In the genomic region with DNA sequence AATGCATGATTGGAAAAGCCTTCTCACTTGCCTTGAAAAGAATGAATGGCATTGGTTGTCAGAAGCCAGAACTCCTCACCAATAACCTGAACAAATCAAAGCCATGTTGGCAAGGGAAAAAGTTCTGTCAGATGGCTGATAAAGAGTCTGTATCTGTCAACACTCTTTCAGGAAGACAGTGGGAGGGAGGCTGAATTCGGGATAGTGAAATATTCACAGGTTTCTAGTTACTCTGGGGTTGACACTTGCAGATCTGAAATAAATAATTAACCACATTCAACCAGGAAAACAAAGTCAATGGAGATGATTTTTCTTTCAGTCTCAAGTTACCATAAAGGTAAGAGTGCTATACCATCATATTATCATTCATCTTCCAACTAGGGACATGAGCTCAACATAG, we compare ENCODE assay signal across 22 mouse cellular contexts. TPM values are rescaled to one million over a fixed set of nuclear protein-coding genes. Genes with fewer than 3 reads are reported as not detected.
A peak's percentile ranks its signal among the peaks of the same experiment; 100 is the strongest.
DNase-seq lines count a peak whose midpoint lies in the region; ATAC-seq and TF ChIP-seq lines count a peak whose summit lies in the region.
"Had no signal": no experiment of that assay in that cellular context is flagged by ENCODE, and none has a peak within 500 bp of the region (broad histone marks: within the 10 kb centered on the region; RNA-seq: fewer than 3 reads in every experiment).

No protein-coding gene starts in this region.

- no peaks in the 10 kb centered on the region for H3K79me2 ChIP-seq in liver, adult 2 months (ENCODE audit: control insufficient read depth, insufficient read depth, low read length)

- no peak overlapping the region for H3K9ac ChIP-seq in kidney, embryonic 15.5 days
- H3K9ac ChIP-seq in liver, adult 2 months (ENCODE audit: low read depth, low read length), result no peak overlapping the region

- H3K4me1 ChIP-seq in kidney, adult 2 months (ENCODE audit: control insufficient read depth, insufficient read depth, low read length), result peaks cover 5% of the 10 kb centered on the region; the same call in 1 of the 2 replicates
- H3K4me1 ChIP-seq in kidney, embryonic 15.5 days, result no peaks in the 10 kb centered on the region
- no peaks in the 10 kb centered on the region for H3K4me1 ChIP-seq in liver, adult 2 months (ENCODE audit: control insufficient read depth, insufficient read depth, low read length)

- peak overlapping the region; percentile 60; the same call in 1 of the 2 replicates for H3K27ac ChIP-seq in kidney, adult 2 months (ENCODE audit: insufficient read depth, low read depth, low read length)
- no peak overlapping the region for H3K27ac ChIP-seq in kidney, embryonic 15.5 days
- H3K27ac ChIP-seq in liver, adult 2 months (replicated peaks; ENCODE audit: insufficient read depth, low read depth, low read length), result no peak overlapping the region

- no peaks in the 10 kb centered on the region for H3K9me3 ChIP-seq in kidney, embryonic 15.5 days (replicated peaks)
- H3K9me3 ChIP-seq: G1E had no signal

- TF ChIP-seq CTCF in kidney, adult 2 months (conservative IDR thresholded peaks at IDR 0.05; ENCODE audit: insufficient read depth, insufficient read length, low read depth, low read length), result no peak
- TF ChIP-seq CTCF in liver, adult 2 months (IDR thresholded peaks at IDR 0.05; ENCODE audit: low read depth, low read length), result no peak

- H3K4me2 ChIP-seq in kidney, embryonic 15.5 days, result no peak overlapping the region

- WGBS in kidney, adult 2 months, result 42% methylated on average over 1 of the region's 1 CpGs
- 57% methylated on average over 1 of the region's 1 CpGs for WGBS in kidney, embryonic 15.5 days
- 25% methylated on average over 1 of the region's 1 CpGs for WGBS in liver, adult 2 months

- no peaks in the 10 kb centered on the region for H3K36me3 ChIP-seq in kidney, adult 2 months (ENCODE audit: control insufficient read depth, insufficient read depth, low read length)
- H3K36me3 ChIP-seq in kidney, embryonic 15.5 days, result no peaks in the 10 kb centered on the region
- no peaks in the 10 kb centered on the region for H3K36me3 ChIP-seq in liver, adult 2 months (ENCODE audit: control insufficient read depth, insufficient read depth, low read length)
- H3K36me3 ChIP-seq: G1E had no signal

- no peaks in the 10 kb centered on the region for H3K27me3 ChIP-seq in kidney, adult 2 months (replicated peaks; ENCODE audit: control insufficient read depth, insufficient read depth, low read length)
- H3K27me3 ChIP-seq in kidney, embryonic 15.5 days, result no peaks in the 10 kb centered on the region
- H3K27me3 ChIP-seq in liver, adult 2 months (ENCODE audit: control insufficient read depth, insufficient read depth, low read length), result no peaks in the 10 kb centered on the region
- H3K27me3 ChIP-seq: CH12.LX had no signal

- peak; percentile 78 for DNase-seq in kidney, adult 2 months
- no peak for DNase-seq in kidney, postnatal 4 days
- DNase-seq in kidney, adult 9 months, result peak; percentile 67
- peak; percentile 9 to 14 for DNase-seq in kidney, postnatal 36 days
- DNase-seq in kidney, postnatal 25 days, result no peak
- peak; percentile 1 for DNase-seq in liver, adult 2 months (ENCODE audit: extremely low read depth, low read depth, low spot score)
- DNase-seq in liver, result no peak
- DNase-seq: adrenal gland, adult 2 months; adrenal gland, adult 8-10 months; adrenal gland, postnatal 10 days; adrenal gland, postnatal 14 days; adrenal gland, postnatal 25 days; adrenal gland, postnatal 36 days; B cell, adult 2 months; cerebellum, adult 11 months; cerebellum, adult 11-12 months had no signal

- H3K4me3 ChIP-seq in kidney, adult 2 months (ENCODE audit: insufficient read depth, low read depth, low read length), result no peak overlapping the region
- no peak overlapping the region for H3K4me3 ChIP-seq in kidney, embryonic 15.5 days (replicated peaks)
- H3K4me3 ChIP-seq in liver, adult 2 months (ENCODE audit: insufficient read depth, low read depth, low read length), result no peak overlapping the region

- TF ChIP-seq POLR2A in kidney, adult 2 months (IDR thresholded peaks at IDR 0.05; ENCODE audit: low read depth, low read length), result no peak
- TF ChIP-seq POLR2A in liver, adult 2 months (IDR thresholded peaks at IDR 0.05; ENCODE audit: extremely low read depth, insufficient read depth, low read length), result no peak

- no peak for ATAC-seq in kidney, embryonic 15.5 days (replicated peaks; ENCODE audit: low FRiP score)
- ATAC-seq: activated CD4-positive, CD25-positive, alpha-beta regulatory T cell, adult 4 months; CD4-positive, CD25-positive, alpha-beta regulatory T cell, adult 4 months; Patski had no signal

RNA-seq across cellular contexts. Expression of a gene that starts 56.3 kb away (rescaled TPM):
- 6.6 and 11.7 TPM in 2 replicates for polyA plus RNA-seq in kidney, adult 2 months (2012; rRNA removed)
- polyA plus RNA-seq in kidney, embryonic 15.5 days (2015; fragmentation: Nextera tagmentation; extraction: Ambion mirVana), result 31.2 and 32.2 TPM in 2 replicates
- total RNA-seq in liver, adult 2 months (2014; rRNA removed), result 0.87 and 1.2 TPM in 2 replicates
- polyA plus RNA-seq in liver, adult 2 months (2012; rRNA removed), result 0.31 and 0.86 TPM in 2 replicates

Comparison
In these comparisons a context has a peak if more than half of its experiments do, and no peak if none do; other contexts are left out.
1. DNase-seq: peak in kidney, adult 2 months (single experiment), kidney, adult 9 months (single experiment), kidney, postnatal 36 days (2 of 2) and liver, adult 2 months (single experiment); none in kidney, postnatal 4 days (0 of 2), kidney, postnatal 25 days (0 of 2) and liver (single experiment).